Mouse (Mus musculus): Measurements from ENCODE around the gene Gm44596. TPM values are rescaled to one million over a fixed set of nuclear protein-coding genes. Genes with fewer than 3 reads are reported as not detected.

Gm44596 gene
- polyA plus RNA-seq (2015; fragmentation: Nextera tagmentation; extraction: Ambion mirVana) = not detected in 2 replicates

DNA sequence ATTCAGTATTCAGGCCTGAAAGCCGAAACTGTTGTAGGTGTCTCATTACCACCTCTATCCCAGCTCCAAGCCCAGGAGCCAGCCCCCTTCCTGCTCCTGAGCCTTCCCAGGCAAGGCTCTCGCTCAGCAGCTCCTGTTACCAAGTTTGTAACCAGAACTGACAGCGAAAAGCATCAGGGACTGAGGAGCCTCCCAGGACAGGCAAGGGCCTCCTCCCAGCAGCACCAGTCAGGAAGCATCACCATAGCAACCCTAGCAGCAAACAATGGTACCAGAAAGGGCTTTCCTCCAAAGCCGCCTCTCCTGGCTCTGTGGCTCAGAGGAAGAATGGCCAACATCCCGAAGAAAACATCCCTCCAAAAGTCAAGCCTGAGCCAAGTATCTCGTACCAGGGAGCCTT lies at the start of gene Gm44596, which contains the start of gene Tex52:
Gene Gm44596, plus strand, starts transcription at position 312 of the 400 bp plus-strand sequence.
Gene Tex52, plus strand, starts transcription at position 265 of the 400 bp plus-strand sequence.
- WGBS = 40% methylated on average over 6 of the region's 6 CpGs
- H3K4me2 ChIP-seq = no peak within 1 kb of the TSS

DNA sequence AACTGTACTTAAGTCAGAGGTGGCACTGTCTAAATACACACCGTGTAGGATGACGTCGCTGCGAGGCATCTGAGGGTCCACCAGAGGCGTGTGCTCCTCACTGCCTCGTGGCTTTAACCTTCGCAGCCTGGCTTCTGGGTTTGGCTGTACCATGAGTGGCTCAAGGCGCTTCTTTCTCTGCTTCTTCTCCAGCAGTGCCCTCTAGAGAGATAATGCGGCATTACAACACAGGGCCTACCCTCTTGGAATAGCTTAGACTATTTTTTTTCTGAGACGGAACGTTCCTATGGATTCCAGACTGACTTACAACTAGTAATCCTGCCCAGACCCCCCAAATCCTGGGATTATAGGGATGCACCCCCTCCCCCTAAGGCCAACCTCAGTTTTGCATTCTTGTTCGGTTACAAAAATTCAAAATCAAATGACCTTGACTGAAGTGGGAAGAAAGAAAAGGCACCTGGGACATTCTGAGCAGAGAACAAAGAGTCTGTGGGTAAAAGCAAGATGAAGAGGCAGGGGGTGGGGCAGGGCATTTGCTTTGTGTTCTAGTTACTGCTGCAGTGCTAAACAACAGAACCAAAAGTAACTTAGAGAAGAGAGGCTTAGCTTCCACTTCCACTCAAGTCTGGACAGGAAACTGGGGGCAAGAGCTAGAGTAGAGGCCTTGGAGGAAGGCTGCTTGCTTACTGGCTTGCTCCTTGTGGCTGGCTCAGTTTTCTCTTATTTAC lies 40.7 kb upstream of the Gm44596 start:
- Histone ChIP-seq H3K9me3 (replicated peaks) (no peaks in the 10 kb centered on the region), H3K4me1 (peaks cover 30% of the 10 kb centered on the region), H3K36me3 (peaks cover 59% of the 10 kb centered on the region), H3K9ac (no peak overlapping the region), H3K4me2 (no peak overlapping the region), H3K27ac (no peak overlapping the region), H3K4me3 (replicated peaks) (no peak overlapping the region), H3K27me3 (no peaks in the 10 kb centered on the region)
- WGBS = 36% methylated on average over 12 of the region's 12 CpGs
- ATAC-seq (replicated peaks; ENCODE audit: low FRiP score) = peak; percentile 43; the same call in 1 of the 2 replicates

More for the DNA sequence above, at the start of gene Gm44596, which contains the start of gene Tex52:
- no peak within 1 kb of the TSS for H3K9ac ChIP-seq
- no peak within 1 kb of the TSS for H3K27ac ChIP-seq
- no peaks in the 10 kb centered on the region for H3K9me3 ChIP-seq (replicated peaks)
- H3K4me1 ChIP-seq = peaks cover 7% of the 10 kb centered on the region; the same call in 1 of the 2 replicates
- ATAC-seq (replicated peaks; ENCODE audit: low FRiP score) = peak; percentile 72
- H3K27me3 ChIP-seq = no peaks in the 10 kb centered on the region
- H3K4me3 ChIP-seq (replicated peaks) = no peak within 1 kb of the TSS
- peaks cover 63% of the 10 kb centered on the region for H3K36me3 ChIP-seq

DNA sequence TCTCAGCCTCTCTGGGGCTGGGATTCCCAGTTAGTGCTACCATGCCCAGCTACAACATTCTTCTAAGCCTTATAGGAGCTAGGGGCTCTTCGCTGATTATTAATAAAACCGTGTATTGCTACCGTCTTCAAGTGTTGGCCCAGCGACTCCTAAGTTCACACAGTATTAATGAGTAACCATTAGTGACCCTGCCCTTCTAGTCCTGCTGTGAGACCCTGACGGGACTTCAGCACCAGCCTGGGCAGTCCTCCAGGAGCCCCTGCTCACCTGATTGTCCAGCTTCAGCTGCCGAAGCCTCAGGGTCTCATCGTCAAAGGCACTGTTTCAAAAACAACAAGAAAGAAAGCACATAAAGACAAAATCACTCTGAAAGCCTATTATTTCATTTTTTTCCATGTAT lies 37.8 kb upstream of the Gm44596 start:
- Histone ChIP-seq H3K36me3 (peaks cover 38% of the 10 kb centered on the region), H3K27ac (peak overlapping the region; percentile 52), H3K9ac (no peak overlapping the region), H3K27me3 (no peaks in the 10 kb centered on the region), H3K9me3 (replicated peaks) (no peaks in the 10 kb centered on the region), H3K4me2 (no peak overlapping the region), H3K4me3 (replicated peaks) (no peak overlapping the region), H3K4me1 (peaks cover 34% of the 10 kb centered on the region)
- ATAC-seq (replicated peaks; ENCODE audit: low FRiP score) = peak; percentile 53; the same call in 1 of the 2 replicates
- 60% methylated on average over 7 of the region's 7 CpGs for WGBS

DNA sequence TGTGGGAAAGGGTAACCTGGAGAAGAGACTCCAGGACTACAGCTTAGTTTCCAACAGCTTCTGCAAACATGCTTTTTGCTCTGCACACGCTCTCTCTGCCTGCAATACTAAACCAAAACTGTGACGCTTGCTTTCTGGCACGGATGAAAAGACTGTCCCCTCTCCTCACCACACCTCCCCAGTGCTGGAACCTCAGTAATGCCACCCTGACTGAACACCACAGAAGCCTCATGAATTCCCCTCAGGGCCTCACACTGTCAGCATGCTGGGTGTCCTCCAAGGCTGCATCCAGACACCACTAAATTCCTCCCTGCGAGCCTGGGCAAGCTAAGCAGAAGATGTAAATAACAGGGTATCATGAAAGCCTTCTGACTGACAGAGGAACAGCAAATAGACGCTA lies 36.4 kb upstream of the Gm44596 start:
- H3K4me1 ChIP-seq = peaks cover 34% of the 10 kb centered on the region
- ATAC-seq (replicated peaks; ENCODE audit: low FRiP score) = no peak
- H3K36me3 ChIP-seq = peaks cover 34% of the 10 kb centered on the region
- WGBS = 37% methylated on average over 5 of the region's 5 CpGs
- no peak overlapping the region for H3K4me2 ChIP-seq
- H3K27ac ChIP-seq = peak overlapping the region; percentile 37; the same call in 1 of the 2 replicates
- H3K27me3 ChIP-seq = no peaks in the 10 kb centered on the region
- no peaks in the 10 kb centered on the region for H3K9me3 ChIP-seq (replicated peaks)
- H3K4me3 ChIP-seq (replicated peaks) = no peak overlapping the region
- no peak overlapping the region for H3K9ac ChIP-seq

DNA sequence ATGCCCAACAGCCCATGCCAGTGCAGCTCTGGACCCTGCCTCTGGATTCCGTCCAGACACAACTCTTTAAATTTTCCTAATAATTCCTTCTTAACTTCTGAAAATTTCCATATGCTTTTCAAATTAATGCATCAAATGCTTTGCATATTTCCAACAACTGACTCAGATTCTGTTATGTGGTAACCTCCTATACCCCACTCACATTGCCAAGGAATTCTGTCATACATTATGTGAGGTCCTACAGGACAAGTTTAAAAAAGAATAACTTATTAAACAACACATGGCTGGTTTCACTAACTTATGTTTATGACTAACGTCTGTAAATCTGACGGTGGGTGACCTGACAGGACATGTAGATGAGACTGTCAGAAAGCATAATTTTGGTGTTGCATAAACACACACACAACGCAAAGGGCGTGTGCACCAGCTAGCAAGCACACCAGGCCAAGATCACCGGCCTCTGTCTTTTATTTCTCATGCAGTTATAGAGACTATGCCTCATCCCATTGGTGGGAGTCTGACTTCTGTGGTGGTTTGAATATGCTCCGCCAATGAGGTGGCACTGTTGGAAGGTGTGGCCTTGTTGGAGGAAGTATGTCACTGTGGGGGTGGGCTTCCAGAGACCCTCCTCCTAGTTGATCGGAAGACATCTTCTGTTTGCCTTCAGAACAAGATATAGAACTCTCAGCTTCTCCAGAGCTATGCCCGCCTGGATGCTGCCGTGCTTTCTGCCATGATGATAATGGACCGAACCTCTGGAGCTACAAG lies 33.2 kb upstream of the Gm44596 start:
- WGBS = 86% methylated on average over 11 of the region's 11 CpGs
- Histone ChIP-seq H3K36me3 (peaks cover 22% of the 10 kb centered on the region), H3K4me2 (no peak overlapping the region), H3K27me3 (no peaks in the 10 kb centered on the region), H3K9ac (no peak overlapping the region), H3K27ac (peak overlapping the region; percentile 56; the same call in 1 of the 2 replicates), H3K4me1 (peaks cover 20% of the 10 kb centered on the region), H3K4me3 (replicated peaks) (no peak overlapping the region), H3K9me3 (replicated peaks) (no peaks in the 10 kb centered on the region)
- 0 out of 2 replicates have a peak, but pooled peaks have one; percentile 18 for ATAC-seq (replicated peaks; ENCODE audit: low FRiP score)

DNA sequence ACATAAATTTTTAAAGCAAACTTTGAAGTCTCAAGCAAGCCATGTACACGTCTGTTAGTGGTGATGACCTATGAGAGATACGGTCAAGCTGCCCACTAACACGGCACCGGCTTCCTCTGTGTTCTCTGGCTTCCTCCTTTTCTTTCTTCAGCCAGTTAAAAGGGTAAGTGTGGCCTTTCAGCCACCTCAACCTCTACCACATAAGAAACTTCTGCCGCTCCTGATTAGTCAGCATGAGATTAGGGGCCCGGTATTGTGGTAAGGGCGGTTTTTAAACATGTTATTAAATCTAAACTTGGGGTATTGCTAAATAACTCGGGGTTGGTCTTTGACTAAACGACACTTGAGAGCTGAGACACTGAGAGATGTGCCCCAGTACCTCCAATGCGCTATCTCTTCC lies 29.7 kb upstream of the Gm44596 start:
- Histone ChIP-seq H3K9ac (no peak overlapping the region), H3K27me3 (no peaks in the 10 kb centered on the region), H3K4me3 (replicated peaks) (no peak overlapping the region), H3K36me3 (peaks cover 28% of the 10 kb centered on the region), H3K4me2 (no peak overlapping the region), H3K9me3 (replicated peaks) (no peaks in the 10 kb centered on the region), H3K4me1 (peaks cover 15% of the 10 kb centered on the region), H3K27ac (no peak overlapping the region)
- no peak for ATAC-seq (replicated peaks; ENCODE audit: low FRiP score)
- WGBS = 83% methylated on average over 10 of the region's 10 CpGs

DNA sequence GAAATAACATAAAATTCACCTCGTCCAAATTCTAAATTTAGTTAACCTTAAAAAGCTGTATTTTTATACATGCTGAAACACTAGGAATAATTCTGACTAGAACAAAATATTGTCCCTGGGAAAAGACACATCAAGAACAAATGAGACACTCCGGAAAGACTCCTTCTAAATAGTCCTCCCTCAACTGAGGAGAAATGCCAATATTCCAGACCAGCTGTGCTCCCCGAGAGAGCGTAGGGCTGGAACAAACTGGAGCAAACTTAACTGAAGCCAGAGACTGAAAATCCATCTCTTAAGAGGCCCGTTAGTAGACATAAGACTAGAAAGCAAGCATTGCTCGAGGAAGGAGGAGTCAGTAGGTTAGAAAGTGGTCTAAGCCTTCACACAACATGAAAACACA lies 28.5 kb upstream of the Gm44596 start:
- no peak for ATAC-seq (replicated peaks; ENCODE audit: low FRiP score)
- Histone ChIP-seq H3K27ac (no peak overlapping the region), H3K4me2 (no peak overlapping the region), H3K4me3 (replicated peaks) (no peak overlapping the region), H3K9me3 (replicated peaks) (no peaks in the 10 kb centered on the region), H3K4me1 (peaks cover 15% of the 10 kb centered on the region), H3K27me3 (no peaks in the 10 kb centered on the region), H3K9ac (no peak overlapping the region), H3K36me3 (peaks cover 33% of the 10 kb centered on the region)
- WGBS = 83% methylated on average over 6 of the region's 6 CpGs

DNA sequence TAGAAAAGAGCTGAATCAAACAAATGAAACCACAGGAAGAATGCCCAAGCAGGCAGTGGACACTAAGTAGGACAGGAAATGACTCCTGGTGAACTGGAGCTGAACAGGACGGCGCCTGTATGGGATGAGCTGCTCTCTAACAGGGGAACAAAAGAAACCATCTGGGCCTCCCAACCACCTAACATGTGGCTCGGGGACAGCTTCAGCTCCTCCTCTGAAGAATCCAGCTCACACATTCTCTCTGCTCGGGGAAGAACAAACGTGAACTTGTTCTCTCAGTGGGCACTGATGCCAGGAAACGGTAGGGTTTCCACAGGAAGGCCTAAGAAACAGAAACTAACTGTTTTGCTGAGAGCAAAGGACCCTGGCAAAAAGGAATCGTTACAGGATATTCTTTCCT lies 25.6 kb upstream of the Gm44596 start:
- ATAC-seq (replicated peaks; ENCODE audit: low FRiP score) = no peak
- Histone ChIP-seq H3K9ac (no peak overlapping the region), H3K27me3 (no peaks in the 10 kb centered on the region), H3K27ac (peak overlapping the region; percentile 64; the same call in 1 of the 2 replicates), H3K4me1 (peaks cover 24% of the 10 kb centered on the region), H3K4me2 (no peak overlapping the region), H3K9me3 (replicated peaks) (no peaks in the 10 kb centered on the region), H3K4me3 (replicated peaks) (no peak overlapping the region), H3K36me3 (peaks cover 19% of the 10 kb centered on the region)
- WGBS = 45% methylated on average over 7 of the region's 7 CpGs

DNA sequence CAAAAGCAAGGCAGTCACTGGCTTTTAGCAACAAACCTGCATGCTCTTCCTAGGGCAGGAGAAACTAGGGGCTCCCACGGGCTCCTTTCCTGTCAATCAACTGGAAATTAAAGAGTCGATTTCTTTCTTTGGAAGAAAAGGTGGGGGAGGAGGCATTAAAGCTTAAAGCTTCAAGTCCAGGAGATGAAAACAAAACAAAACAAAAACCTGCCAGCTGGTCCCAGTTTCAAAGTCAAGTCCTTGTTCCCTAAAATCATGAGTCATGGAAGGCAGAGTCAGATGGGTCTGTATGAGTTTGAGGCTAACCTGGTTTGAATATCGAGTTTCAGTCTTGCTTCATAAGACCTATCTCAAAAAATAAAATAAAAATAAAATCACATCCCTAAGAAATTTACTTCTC lies 21.2 kb upstream of the Gm44596 start:
- H3K27me3 ChIP-seq = no peaks in the 10 kb centered on the region
- H3K36me3 ChIP-seq = peaks cover 41% of the 10 kb centered on the region
- WGBS = 33% methylated on average over 3 of the region's 3 CpGs
- ATAC-seq (replicated peaks; ENCODE audit: low FRiP score) = no peak
- peak overlapping the region; percentile 73 for H3K27ac ChIP-seq
- H3K9me3 ChIP-seq (replicated peaks) = no peaks in the 10 kb centered on the region
- peak overlapping the region; percentile 91; the same call in 1 of the 2 replicates for H3K4me3 ChIP-seq (replicated peaks)
- H3K4me1 ChIP-seq = peaks cover 25% of the 10 kb centered on the region
- no peak overlapping the region for H3K9ac ChIP-seq
- H3K4me2 ChIP-seq = peak overlapping the region; percentile 85

DNA sequence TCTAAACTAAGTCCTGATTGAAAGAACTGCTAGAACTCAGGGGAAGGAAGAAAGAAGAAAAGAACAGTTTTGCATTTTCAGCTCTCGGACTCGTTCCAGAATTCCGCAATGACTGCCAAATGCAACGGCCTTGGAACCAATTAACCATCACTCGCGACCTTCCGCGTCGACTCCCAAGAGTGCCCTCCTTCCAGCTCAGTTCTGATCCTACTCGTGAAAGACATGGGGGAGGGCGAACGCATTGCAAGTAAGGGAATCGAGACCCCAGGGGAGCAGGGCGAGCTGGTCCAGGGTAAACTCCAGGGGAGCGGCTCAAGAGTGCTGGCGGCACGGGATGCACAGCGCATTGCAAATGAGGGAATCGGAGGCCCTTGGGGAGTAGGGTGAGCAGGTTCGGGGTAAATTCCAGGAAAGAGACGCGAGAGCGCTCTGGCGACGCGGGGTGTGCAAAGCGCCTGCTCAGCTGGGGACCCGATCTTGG lies 20.1 kb upstream of the Gm44596 start:
- H3K36me3 ChIP-seq = peaks cover 37% of the 10 kb centered on the region
- H3K4me1 ChIP-seq = peaks cover 20% of the 10 kb centered on the region
- no peaks in the 10 kb centered on the region for H3K27me3 ChIP-seq
- no peaks in the 10 kb centered on the region for H3K9me3 ChIP-seq (replicated peaks)
- peak overlapping the region; percentile 92 for H3K27ac ChIP-seq
- under 1% methylated on average over 28 of the region's 28 CpGs for WGBS
- H3K4me3 ChIP-seq (replicated peaks) = peak overlapping the region; percentile 91
- H3K4me2 ChIP-seq = peak overlapping the region; percentile 85
- ATAC-seq (replicated peaks; ENCODE audit: low FRiP score) = peak; percentile 70
- H3K9ac ChIP-seq = peak overlapping the region; percentile 78

DNA sequence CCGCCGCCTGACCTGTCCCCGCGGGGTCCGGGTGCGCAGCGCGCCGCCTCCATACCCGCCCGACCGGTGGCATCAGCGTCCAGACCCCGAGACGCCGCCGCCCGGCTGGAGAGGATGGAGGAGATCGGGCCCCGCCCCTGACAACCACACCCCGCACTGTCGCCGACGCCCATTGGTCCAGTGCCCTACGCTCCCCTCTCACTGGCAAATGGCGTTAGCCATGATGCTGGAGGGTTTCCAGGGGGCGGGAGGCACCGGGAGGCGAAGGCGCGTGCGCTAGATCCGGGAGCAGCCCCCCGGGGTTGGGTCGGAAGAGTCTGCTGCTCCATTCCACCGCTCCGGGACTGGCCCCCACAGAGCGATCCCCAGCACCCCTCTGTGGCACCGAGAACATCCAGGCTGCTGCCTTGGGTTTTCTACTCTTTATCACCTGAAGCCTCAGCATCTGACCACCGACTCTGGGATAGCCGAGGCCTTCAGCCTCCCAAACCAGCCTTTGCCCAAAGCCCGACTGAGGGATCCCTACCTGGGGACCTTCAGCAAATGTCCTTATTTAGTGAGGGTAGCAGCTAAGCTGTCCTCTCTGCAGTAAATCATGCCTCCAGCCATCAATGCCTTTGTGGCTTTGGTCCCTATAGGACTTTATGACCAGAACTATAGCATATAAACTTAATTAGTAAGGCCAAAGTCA lies 19.4 kb upstream of the Gm44596 start, which contains the start of gene Tulp3:
Gene Tulp3, minus strand, starts transcription at position 126 of the 691 bp plus-strand sequence.
- peaks cover 31% of the 10 kb centered on the region for H3K36me3 ChIP-seq
- WGBS = under 1% methylated on average over 42 of the region's 42 CpGs
- H3K4me1 ChIP-seq = peaks cover 24% of the 10 kb centered on the region
- H3K9ac ChIP-seq = peak within 1 kb of the TSS; percentile 78
- peak within 1 kb of the TSS; percentile 85 for H3K4me2 ChIP-seq
- no peaks in the 10 kb centered on the region for H3K9me3 ChIP-seq (replicated peaks)
- H3K27ac ChIP-seq = peak within 1 kb of the TSS; percentile 92
- peak; percentile 99 for ATAC-seq (replicated peaks; ENCODE audit: low FRiP score)
- H3K4me3 ChIP-seq (replicated peaks) = peak within 1 kb of the TSS; percentile 91
- no peaks in the 10 kb centered on the region for H3K27me3 ChIP-seq

Data from kidney, embryonic 15.5 days (tissue).